Mouse (Mus musculus): ENCODE measurements at regions not wholly inside any gene's neighbourhood (a gene's known extent, or its start where the extent isn't known, plus 50 kb on each side); places are given as distances from the start of the nearest gene placed in this dataset.

DNA sequence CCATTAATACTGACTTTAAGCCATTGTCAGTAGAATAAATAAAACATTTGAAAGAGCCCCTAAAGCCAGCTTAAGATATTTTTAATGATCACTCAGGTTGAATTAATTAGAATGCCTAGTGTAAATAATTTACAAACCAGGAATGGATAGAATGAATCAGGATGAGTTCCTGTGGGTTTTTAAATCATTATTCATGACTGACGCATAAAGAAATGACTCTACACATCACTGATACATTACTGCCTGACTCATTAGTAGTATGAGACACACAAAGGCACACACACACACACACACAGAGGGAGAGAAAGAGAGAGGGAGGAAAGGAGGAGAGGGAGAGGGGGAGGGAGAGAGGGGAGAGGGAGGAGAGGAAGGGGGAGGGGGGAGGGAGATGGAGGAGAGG is 612.0 kb downstream of the Ipmk start:
- DNase-seq (ENCODE audit: low spot score) = no peak

- DNase-seq (ENCODE audit: low spot score) = peak; percentile 2
Measured at GRCm38 (mm10) chr10:71960422-71961089, 613.0 kb downstream of the Ipmk start.

DNA sequence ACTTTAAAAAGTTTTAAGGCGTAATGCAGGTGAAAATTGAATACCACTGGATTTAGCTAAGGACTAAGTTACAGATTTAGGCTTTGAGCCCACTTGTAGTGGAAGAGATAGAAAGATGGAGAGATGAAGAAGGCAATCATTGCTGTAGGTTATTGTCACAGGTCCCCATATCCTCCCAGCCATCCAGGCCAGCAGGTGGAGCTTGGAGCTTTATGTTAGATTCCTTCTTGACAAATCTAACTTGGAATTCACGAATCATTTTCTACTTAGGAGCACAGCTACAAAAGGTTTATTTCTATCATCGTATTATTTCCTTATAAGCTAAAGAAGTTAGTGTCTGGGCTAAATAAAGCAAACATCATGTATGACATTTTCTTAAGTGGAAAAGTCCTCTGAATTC is 630.5 kb downstream of the Ipmk start:
- no peak for DNase-seq (ENCODE audit: low spot score)

DNA sequence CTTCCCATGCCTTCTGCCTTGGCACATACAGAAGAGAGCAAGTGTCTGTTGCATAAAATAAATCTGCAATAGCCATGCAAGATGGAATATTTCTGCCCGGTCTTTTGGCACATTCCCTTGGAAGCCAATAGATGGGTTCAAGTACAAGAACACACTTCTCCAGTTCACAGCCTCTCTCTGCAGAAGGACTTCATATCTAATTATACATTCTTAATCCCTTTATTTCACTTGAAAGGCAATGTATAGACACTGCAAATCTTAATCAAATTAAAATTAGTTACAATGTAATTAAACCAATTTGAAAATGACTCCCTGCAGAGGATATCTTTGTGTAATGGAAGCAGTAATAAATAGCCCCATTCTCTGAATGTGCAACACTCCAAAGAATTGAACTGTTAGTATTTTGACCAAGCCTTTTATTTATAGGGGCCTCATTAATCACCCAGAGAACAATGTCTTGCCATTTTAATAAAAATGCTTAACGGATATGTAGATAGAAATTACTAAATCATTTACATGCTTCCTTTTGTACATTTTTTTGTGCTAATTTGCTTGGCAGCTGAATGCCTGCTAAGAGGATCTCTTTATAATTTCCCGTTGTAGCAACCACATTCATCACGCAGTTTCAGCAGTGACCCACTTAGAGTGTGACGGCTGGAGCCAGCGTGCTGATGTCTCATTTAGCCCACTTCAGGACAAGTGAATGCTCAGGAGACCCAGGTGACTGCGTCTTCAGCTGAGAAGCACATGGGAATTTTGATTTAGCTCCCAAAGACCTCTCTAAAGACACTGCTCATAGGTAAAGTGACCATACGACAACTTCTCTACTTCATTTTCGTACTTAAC is 651.5 kb upstream of the Zwint start:
- no peak for DNase-seq (ENCODE audit: low spot score)
